Mouse (Mus musculus) kidney, embryonic 15.5 days (tissue): ENCODE data around the gene Sgsm1. TPM values are rescaled to one million over a fixed set of nuclear protein-coding genes. Genes with fewer than 3 reads are reported as not detected.

Source experiments
- ATAC-seq: fragments of 200-750 bp; cut with Nextera tagmentation; replicated peaks from 2 replicates; pipeline ENCODE4 v1.8.0; 2017; ENCODE audit warnings: moderate TSS enrichment; ENCODE audit not compliant: low FRiP score
- H3K27ac ChIP-seq: fragments of 300-500 bp; sonication (generic); 2 replicates; pipeline ENCODE4 v1.5.1; 2015; ENCODE audit warnings: mild to moderate bottlenecking, inconsistent platforms
- H3K27me3 ChIP-seq: fragments of 300-500 bp; sonication (generic); 2 replicates; pipeline ENCODE4 v1.6.1; 2015; ENCODE audit warnings: inconsistent platforms
- H3K36me3 ChIP-seq: fragments of 300-500 bp; sonication (generic); 2 replicates; pipeline ENCODE4 v1.6.1; 2015; ENCODE audit warnings: inconsistent platforms
- H3K4me1 ChIP-seq: fragments of 300-500 bp; sonication (generic); 2 replicates; pipeline ENCODE4 v1.6.1; 2015; ENCODE audit warnings: inconsistent platforms
- H3K4me2 ChIP-seq: fragments of 300-500 bp; sonication (generic); 2 replicates; pipeline ENCODE4 v1.6.1; 2015; ENCODE audit warnings: moderate library complexity, mild to moderate bottlenecking, inconsistent platforms
- H3K4me3 ChIP-seq: fragments of 300-500 bp; sonication (generic); replicated peaks from 2 replicates; pipeline ENCODE4 v1.5.1; 2015; ENCODE audit warnings: mild to moderate bottlenecking, inconsistent platforms
- H3K9ac ChIP-seq: fragments of 300-500 bp; sonication (generic); 2 replicates; pipeline ENCODE4 v1.6.1; 2015; ENCODE audit warnings: mild to moderate bottlenecking, inconsistent platforms
- H3K9me3 ChIP-seq: fragments of 300-500 bp; sonication (generic); replicated peaks from 2 replicates; pipeline ENCODE4 v1.6.1; 2016; ENCODE audit warnings: inconsistent platforms
- WGBS: fragments of 180-500 bp; shearing (Covaris S2); methylation state at CpG from one replicate; pipeline ENCODE4 v1.1.7; 2015; ENCODE audit warnings: mixed read lengths; 5-methylcytosine and 5-hydroxymethylcytosine counted together
- polyA plus RNA-seq: library from polyadenylated mRNA; unstranded; fragments of >200 nt; fragmentation: Nextera tagmentation; extraction: Ambion mirVana; gene quantifications from 2 replicates; pipeline ENCODE4 v1.2.1, GENCODE M21; 2015

Gene Sgsm1
- polyA plus RNA-seq, 1 experiment from 2014 or later: 6.3 TPM

DNA sequence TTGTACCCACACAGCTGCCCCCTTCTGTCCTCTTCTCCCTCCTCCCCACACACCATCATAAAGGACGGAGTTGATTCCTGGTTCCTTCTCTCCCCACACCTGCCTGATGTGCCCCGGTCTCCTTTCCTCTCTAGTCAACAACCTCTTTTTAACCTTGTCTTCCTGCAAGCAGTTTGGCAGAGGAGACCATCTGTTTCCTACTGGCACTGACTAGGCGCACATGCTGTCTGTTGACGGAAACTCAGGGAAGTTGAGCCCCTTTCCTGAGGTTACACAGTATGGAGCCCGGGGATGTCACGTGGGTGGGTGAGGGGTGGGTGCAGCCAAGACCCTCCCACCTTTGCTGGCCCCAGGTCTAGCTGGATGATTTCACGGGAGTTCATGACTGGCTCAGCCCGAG, 17.8 kb downstream of the Sgsm1 start:
- H3K4me3 ChIP-seq: no peak overlapping the region
- H3K4me1 ChIP-seq: peaks cover 5% of the 10 kb centered on the region
- no peak overlapping the region for H3K9ac ChIP-seq
- H3K36me3 ChIP-seq: no peaks in the 10 kb centered on the region
- 60% methylated on average over 8 of the region's 8 CpGs for WGBS
- no peak overlapping the region for H3K4me2 ChIP-seq
- no peaks in the 10 kb centered on the region for H3K9me3 ChIP-seq
- no peak for ATAC-seq
- H3K27ac ChIP-seq: no peak overlapping the region
- H3K27me3 ChIP-seq: peaks cover 32% of the 10 kb centered on the region

- H3K9ac ChIP-seq: no peak overlapping the region
- peaks cover 39% of the 10 kb centered on the region for H3K27me3 ChIP-seq
- WGBS: 12% methylated on average over 8 of the region's 8 CpGs
- H3K4me1 ChIP-seq: peaks cover 3% of the 10 kb centered on the region
- no peaks in the 10 kb centered on the region for H3K9me3 ChIP-seq
- H3K4me3 ChIP-seq: no peak overlapping the region
- H3K27ac ChIP-seq: no peak overlapping the region
- no peaks in the 10 kb centered on the region for H3K36me3 ChIP-seq
- no peak for ATAC-seq
- H3K4me2 ChIP-seq: no peak overlapping the region
Observed at GRCm38 (mm10) chr5:113292179-113292578, 18.4 kb downstream of the Sgsm1 start.

GRCm38 (mm10) chr5:113291125-113291524, 19.5 kb downstream of the Sgsm1 start:
- Histone ChIP-seq H3K9me3 (no peaks in the 10 kb centered on the region), H3K27me3 (peaks cover 48% of the 10 kb centered on the region), H3K9ac (no peak overlapping the region), H3K4me2 (no peak overlapping the region), H3K36me3 (no peaks in the 10 kb centered on the region), H3K4me3 (no peak overlapping the region), H3K27ac (no peak overlapping the region), H3K4me1 (peaks cover 6% of the 10 kb centered on the region)
- no peak for ATAC-seq
- 89% methylated on average over 4 of the region's 4 CpGs for WGBS

DNA sequence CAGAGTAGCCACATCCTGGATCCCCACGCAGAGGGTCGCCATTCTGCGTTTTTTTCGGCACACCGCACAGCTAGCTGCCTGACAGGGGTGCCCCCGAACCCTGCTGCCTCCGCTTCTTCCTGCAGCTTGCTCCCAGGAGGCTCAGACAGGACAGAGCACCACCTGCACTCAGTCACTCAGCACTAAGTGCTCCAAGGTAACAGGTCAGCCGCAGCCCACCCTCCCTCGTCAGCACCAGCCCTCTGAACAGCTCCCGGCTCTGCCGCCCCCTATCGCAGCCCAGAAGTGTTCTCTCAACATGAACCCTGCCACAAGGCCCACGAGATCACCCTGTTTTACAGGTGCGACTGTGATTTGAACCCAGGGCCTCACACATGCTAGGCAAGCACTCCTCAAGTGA, 20.4 kb downstream of the Sgsm1 start:
- Histone ChIP-seq H3K9ac (no peak overlapping the region), H3K36me3 (no peaks in the 10 kb centered on the region), H3K27me3 (peaks cover 53% of the 10 kb centered on the region), H3K9me3 (no peaks in the 10 kb centered on the region), H3K4me3 (no peak overlapping the region), H3K4me2 (no peak overlapping the region), H3K27ac (no peak overlapping the region), H3K4me1 (peaks cover 4% of the 10 kb centered on the region)
- WGBS: 35% methylated on average over 14 of the region's 14 CpGs
- ATAC-seq: no peak

DNA sequence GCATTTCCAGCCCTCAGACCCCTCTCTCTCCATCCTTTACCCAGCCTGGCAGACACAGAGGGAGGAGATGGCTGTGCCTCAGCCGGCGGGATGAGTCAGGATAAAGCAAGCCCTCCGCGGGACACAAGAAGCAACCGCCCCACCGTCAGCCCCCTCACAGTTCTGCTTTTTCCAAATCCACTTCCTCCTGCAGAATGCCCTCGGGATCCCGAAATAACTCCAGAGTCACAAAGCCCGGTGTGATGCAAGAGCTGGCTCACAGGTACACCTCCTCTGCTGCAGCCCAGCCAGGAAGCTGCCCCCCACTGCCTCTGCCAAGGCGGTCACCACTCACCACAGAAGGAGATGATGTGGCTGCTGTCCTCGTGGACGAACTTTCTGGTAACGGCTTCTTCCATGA, 22.1 kb downstream of the Sgsm1 start:
- no peak overlapping the region for H3K9ac ChIP-seq
- WGBS: 41% methylated on average over 13 of the region's 13 CpGs
- ATAC-seq: no peak
- H3K9me3 ChIP-seq: no peaks in the 10 kb centered on the region
- no peaks in the 10 kb centered on the region for H3K36me3 ChIP-seq
- no peak overlapping the region for H3K4me2 ChIP-seq
- peaks cover 4% of the 10 kb centered on the region for H3K4me1 ChIP-seq
- no peak overlapping the region for H3K27ac ChIP-seq
- H3K27me3 ChIP-seq: peaks cover 53% of the 10 kb centered on the region
- H3K4me3 ChIP-seq: no peak overlapping the region

DNA sequence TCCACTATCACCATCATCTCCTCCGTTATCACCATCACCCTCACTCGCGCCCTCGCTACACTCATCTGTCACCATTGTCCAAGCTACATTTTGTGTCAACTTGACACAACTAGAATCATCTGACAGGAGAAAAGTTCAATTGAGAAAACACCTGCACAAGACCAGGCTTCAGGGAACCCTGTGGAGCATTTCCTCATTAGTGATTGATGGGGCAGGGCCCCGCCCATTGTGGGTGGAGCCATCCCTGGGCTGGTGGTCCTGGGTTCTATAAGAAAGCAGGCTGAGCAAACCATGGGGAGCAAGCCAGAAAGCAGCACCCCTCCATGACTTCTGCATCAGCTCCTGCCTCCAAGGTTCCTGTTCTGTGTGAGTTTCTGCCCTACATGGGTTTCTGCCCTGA, 22.8 kb downstream of the Sgsm1 start:
- ATAC-seq: no peak
- Histone ChIP-seq H3K27ac (no peak overlapping the region), H3K4me2 (no peak overlapping the region), H3K36me3 (no peaks in the 10 kb centered on the region), H3K27me3 (peaks cover 53% of the 10 kb centered on the region), H3K4me3 (no peak overlapping the region), H3K9me3 (no peaks in the 10 kb centered on the region), H3K9ac (no peak overlapping the region), H3K4me1 (peaks cover 4% of the 10 kb centered on the region)
- 47% methylated on average over 5 of the region's 5 CpGs for WGBS

GRCm38 (mm10) chr5:113286591-113287520, 23.7 kb downstream of the Sgsm1 start:
- no peaks in the 10 kb centered on the region for H3K9me3 ChIP-seq
- H3K4me2 ChIP-seq: peak overlapping the region; percentile 52
- ATAC-seq: no peak; the same call in 1 of the 2 replicates
- H3K27me3 ChIP-seq: peaks cover 51% of the 10 kb centered on the region
- H3K9ac ChIP-seq: no peak overlapping the region
- peaks cover 4% of the 10 kb centered on the region for H3K4me1 ChIP-seq
- peak overlapping the region; percentile 21; the same call in 1 of the 2 replicates for H3K4me3 ChIP-seq
- no peaks in the 10 kb centered on the region for H3K36me3 ChIP-seq
- H3K27ac ChIP-seq: no peak overlapping the region
- WGBS: 3% methylated on average over 60 of the region's 60 CpGs

DNA sequence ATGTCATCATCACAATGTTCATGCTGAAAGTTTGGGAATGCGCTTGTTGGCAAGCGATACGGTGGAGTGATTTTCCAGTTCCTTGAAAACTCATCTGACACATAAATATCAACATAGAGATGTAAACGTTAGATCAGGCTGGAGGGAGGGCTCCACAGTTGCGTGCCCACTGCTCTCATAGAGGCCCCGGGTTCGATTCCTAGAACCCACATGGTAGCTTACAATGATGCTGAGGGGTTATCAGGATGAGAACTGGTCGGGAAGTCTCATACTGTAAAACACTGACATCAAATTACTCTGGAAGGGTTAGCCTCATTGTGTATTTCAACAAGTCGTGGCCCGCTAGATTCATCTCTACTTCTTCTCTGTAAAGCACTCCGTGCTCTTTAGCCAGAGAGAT, 24.5 kb downstream of the Sgsm1 start:
- 74% methylated on average over 11 of the region's 11 CpGs for WGBS

DNA sequence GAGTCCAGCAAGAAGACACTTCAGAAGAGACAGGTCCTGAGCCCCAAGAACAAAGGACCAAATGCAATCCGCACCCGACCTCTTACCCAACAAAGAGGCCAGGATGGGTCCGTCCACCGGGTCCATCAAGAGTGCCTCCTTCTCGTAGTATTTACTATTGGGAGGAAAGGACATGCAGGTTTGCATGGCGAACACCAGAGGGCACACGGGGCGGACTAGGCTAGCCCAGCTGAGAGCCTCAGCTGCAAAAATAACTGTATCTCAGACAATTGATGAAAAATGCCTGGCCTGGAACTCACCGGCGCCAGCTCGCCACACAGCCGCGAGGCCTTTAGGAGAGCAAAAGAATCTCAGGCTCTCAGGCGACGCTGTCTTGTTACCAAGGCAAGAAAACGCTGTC, 25.0 kb downstream of the Sgsm1 start:
- ATAC-seq: no peak
- H3K27ac ChIP-seq: no peak overlapping the region
- H3K27me3 ChIP-seq: peaks cover 46% of the 10 kb centered on the region
- no peak overlapping the region for H3K4me2 ChIP-seq
- H3K9me3 ChIP-seq: no peaks in the 10 kb centered on the region
- 65% methylated on average over 16 of the region's 16 CpGs for WGBS
- peaks cover 4% of the 10 kb centered on the region for H3K4me1 ChIP-seq
- H3K36me3 ChIP-seq: no peaks in the 10 kb centered on the region
- no peak overlapping the region for H3K4me3 ChIP-seq
- H3K9ac ChIP-seq: no peak overlapping the region

More for the DNA sequence above, 24.5 kb downstream of the Sgsm1 start:
- no peaks in the 10 kb centered on the region for H3K36me3 ChIP-seq
- no peak overlapping the region for H3K9ac ChIP-seq
- H3K27ac ChIP-seq: no peak overlapping the region
- H3K27me3 ChIP-seq: peaks cover 50% of the 10 kb centered on the region
- no peak overlapping the region for H3K4me2 ChIP-seq
- no peak overlapping the region for H3K4me3 ChIP-seq
- no peaks in the 10 kb centered on the region for H3K9me3 ChIP-seq
- ATAC-seq: no peak
- H3K4me1 ChIP-seq: peaks cover 4% of the 10 kb centered on the region

- Histone ChIP-seq H3K27me3 (peaks cover 30% of the 10 kb centered on the region), H3K9me3 (no peaks in the 10 kb centered on the region), H3K4me1 (peaks cover 7% of the 10 kb centered on the region), H3K4me3 (no peak overlapping the region), H3K36me3 (no peaks in the 10 kb centered on the region), H3K27ac (no peak overlapping the region), H3K9ac (no peak overlapping the region), H3K4me2 (no peak overlapping the region)
- WGBS: 55% methylated on average over 2 of the region's 2 CpGs
- ATAC-seq: no peak
Observed at GRCm38 (mm10) chr5:113283726-113284125, 26.9 kb downstream of the Sgsm1 start.

GRCm38 (mm10) chr5:113281557-113281956, 29.0 kb downstream of the Sgsm1 start:
- peaks cover 8% of the 10 kb centered on the region for H3K27me3 ChIP-seq
- no peaks in the 10 kb centered on the region for H3K9me3 ChIP-seq
- peaks cover 3% of the 10 kb centered on the region; the same call in 1 of the 2 replicates for H3K4me1 ChIP-seq
- WGBS: 91% methylated on average over 7 of the region's 7 CpGs
- no peaks in the 10 kb centered on the region for H3K36me3 ChIP-seq
- no peak for ATAC-seq
- H3K27ac ChIP-seq: no peak overlapping the region
- H3K4me3 ChIP-seq: no peak overlapping the region
- H3K9ac ChIP-seq: no peak overlapping the region
- no peak overlapping the region for H3K4me2 ChIP-seq

- ATAC-seq: peak; percentile 73
- Histone ChIP-seq H3K27ac (no peak overlapping the region), H3K27me3 (no peaks in the 10 kb centered on the region), H3K9me3 (no peaks in the 10 kb centered on the region), H3K4me3 (peak overlapping the region; percentile 38), H3K36me3 (no peaks in the 10 kb centered on the region), H3K4me2 (peak overlapping the region; percentile 51), H3K9ac (0 out of 2 replicates have a peak overlapping the region, but pooled peaks have one; percentile 11), H3K4me1 (peaks cover 3% of the 10 kb centered on the region; the same call in 1 of the 2 replicates)
- 27% methylated on average over 15 of the region's 15 CpGs for WGBS
Observed at GRCm38 (mm10) chr5:113280138-113280856, 30.3 kb downstream of the Sgsm1 start.
